Mouse (Mus musculus): ENCODE measurements around the gene Gpc6.

The Gpc6 gene

GRCm38 (mm10) chr14:117841797-117842553, 916.9 kb downstream of the Gpc6 start:
- in situ Hi-C loops (cut with MboI, MseI): no loop called here

GRCm38 (mm10) chr14:117849591-117850505, 924.7 kb downstream of the Gpc6 start:
- in situ Hi-C loops (cut with MboI, MseI): no loop called here

- in situ Hi-C loops (cut with MboI, MseI): no loop called here
Measured at GRCm38 (mm10) chr14:117852266-117852665, 927.2 kb downstream of the Gpc6 start.

- in situ Hi-C loops (cut with MboI, MseI): no loop called here
Measured at GRCm38 (mm10) chr14:117852842-117853241, 927.7 kb downstream of the Gpc6 start.

- in situ Hi-C loops (cut with MboI, MseI): no loop called here
Measured at GRCm38 (mm10) chr14:117854498-117854897, 929.4 kb downstream of the Gpc6 start.

GRCm38 (mm10) chr14:117871268-117871667, 946.2 kb downstream of the Gpc6 start:
- in situ Hi-C loops (cut with MboI, MseI): no loop called here

- in situ Hi-C loops (cut with MboI, MseI): no loop called here
Measured at GRCm38 (mm10) chr14:117879313-117879712, 954.2 kb downstream of the Gpc6 start.

- in situ Hi-C loops (cut with MboI, MseI): no loop called here
Measured at GRCm38 (mm10) chr14:117881112-117881511, 956.0 kb downstream of the Gpc6 start.

GRCm38 (mm10) chr14:117882222-117882621, 957.1 kb downstream of the Gpc6 start:
- in situ Hi-C loops (cut with MboI, MseI): no loop called here

GRCm38 (mm10) chr14:117889653-117890052, 964.5 kb downstream of the Gpc6 start:
- in situ Hi-C loops (cut with MboI, MseI): no loop called here

GRCm38 (mm10) chr14:117891426-117891825, 966.3 kb downstream of the Gpc6 start:
- in situ Hi-C loops (cut with MboI, MseI): no loop called here

- in situ Hi-C loops (cut with MboI, MseI): no loop called here
Measured at GRCm38 (mm10) chr14:117892026-117892425, 966.9 kb downstream of the Gpc6 start.

GRCm38 (mm10) chr14:117894869-117895538, 969.9 kb downstream of the Gpc6 start:
- in situ Hi-C loops (cut with MboI, MseI): no loop called here

GRCm38 (mm10) chr14:117895539-117895912, 970.4 kb downstream of the Gpc6 start:
- in situ Hi-C loops (cut with MboI, MseI): no loop called here

GRCm38 (mm10) chr14:117904300-117904699, 979.2 kb downstream of the Gpc6 start:
- in situ Hi-C loops (cut with MboI, MseI): no loop called here

GRCm38 (mm10) chr14:117905701-117906100, 980.6 kb downstream of the Gpc6 start:
- in situ Hi-C loops (cut with MboI, MseI): no loop called here

GRCm38 (mm10) chr14:117906361-117906760, 981.2 kb downstream of the Gpc6 start:
- in situ Hi-C loops (cut with MboI, MseI): no loop called here

GRCm38 (mm10) chr14:117908231-117908920, 983.3 kb downstream of the Gpc6 start:
- in situ Hi-C loops (cut with MboI, MseI): no loop called here

GRCm38 (mm10) chr14:117909046-117909445, 983.9 kb downstream of the Gpc6 start:
- in situ Hi-C loops (cut with MboI, MseI): no loop called here

GRCm38 (mm10) chr14:117910323-117910722, 985.2 kb downstream of the Gpc6 start:
- in situ Hi-C loops (cut with MboI, MseI): loop anchor here in 1 of 2 experiments (10.0 kb wide), 1 partner anchor 1976 kb away; no protein-coding TSS in a partner anchor

GRCm38 (mm10) chr14:117912624-117913270, 987.6 kb downstream of the Gpc6 start:
- in situ Hi-C loops (cut with MboI, MseI): loop anchor here in 1 of 2 experiments (10.0 kb wide), 1 partner anchor 1978 kb away; no protein-coding TSS in a partner anchor
